8 mouse cellular contexts compared by ENCODE assay signal in the genomic region with DNA sequence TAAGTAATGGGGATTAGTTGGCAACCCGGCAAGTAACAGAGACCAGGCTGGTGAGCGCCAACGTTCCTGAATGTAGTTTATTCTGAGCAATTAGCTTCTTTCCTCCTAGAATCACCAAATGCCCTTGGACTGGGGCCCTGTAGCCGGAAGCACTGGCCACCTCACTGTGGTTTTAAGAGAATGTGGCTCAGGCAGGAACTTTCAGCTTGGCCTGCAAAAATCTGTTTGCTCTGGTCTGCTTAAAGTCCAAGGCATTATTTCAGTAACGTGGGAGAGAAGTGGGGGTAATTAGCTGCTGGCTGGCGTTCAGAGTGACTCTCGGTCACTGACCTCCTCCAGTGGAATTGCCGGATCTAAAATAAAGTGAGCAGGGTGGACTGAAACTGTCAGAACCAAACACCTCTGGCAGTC. TPM values are rescaled to one million over a fixed set of nuclear protein-coding genes. Genes with fewer than 3 reads are reported as not detected.
DNase-seq lines count a peak whose midpoint lies in the region; ATAC-seq and TF ChIP-seq lines count a peak whose summit lies in the region.

No protein-coding gene starts in this region.

- H3K4me3 ChIP-seq in E14TG2a.4 (replicated peaks; ENCODE audit: low read length), result peak overlapping the region; percentile 93
- H3K4me3 ChIP-seq in forebrain, embryonic 11.5 days (ENCODE audit: low read depth, low read length), result peak overlapping the region; percentile 65
- peak overlapping the region; percentile 93 for H3K4me3 ChIP-seq in kidney, embryonic 15.5 days (replicated peaks)
- peak overlapping the region; percentile 69 for H3K4me3 ChIP-seq in lung, embryonic 15.5 days
- H3K4me3 ChIP-seq in stomach, postnatal 0 days (ENCODE audit: low read depth, low read length), result peak overlapping the region; percentile 81

- WGBS in forebrain, embryonic 11.5 days, result 17% methylated on average over 8 of the region's 8 CpGs
- 13% methylated on average over 8 of the region's 8 CpGs for WGBS in kidney, embryonic 15.5 days
- 15% methylated on average over 8 of the region's 8 CpGs for WGBS in lung, embryonic 15.5 days
- WGBS in stomach, postnatal 0 days, result 10% methylated on average over 8 of the region's 8 CpGs

- H3K9me3 ChIP-seq in E14TG2a.4 (ENCODE audit: low read length), result no peaks in the 10 kb centered on the region
- no peaks in the 10 kb centered on the region for H3K9me3 ChIP-seq in forebrain, embryonic 11.5 days (ENCODE audit: control insufficient read depth, low read length)
- H3K9me3 ChIP-seq in kidney, embryonic 15.5 days (replicated peaks), result no peaks in the 10 kb centered on the region
- no peaks in the 10 kb centered on the region for H3K9me3 ChIP-seq in lung, embryonic 15.5 days
- H3K9me3 ChIP-seq in stomach, postnatal 0 days (ENCODE audit: control insufficient read depth, low read length), result no peaks in the 10 kb centered on the region

- DNase-seq in frontal cortex, postnatal 14 days (ENCODE audit: low spot score in 2 of 2), result no peak
- no peak for DNase-seq in forebrain, embryonic 11.5 days (ENCODE audit: low spot score)
- DNase-seq in stomach, postnatal 0 days (ENCODE audit: low spot score), result peak; percentile 44

- H3K27ac ChIP-seq in forebrain, embryonic 11.5 days (ENCODE audit: low read depth, low read length), result peak overlapping the region; percentile 79; the same call in 1 of the 2 replicates
- H3K27ac ChIP-seq in kidney, embryonic 15.5 days, result peak overlapping the region; percentile 96
- peak overlapping the region; percentile 87 for H3K27ac ChIP-seq in lung, embryonic 15.5 days
- H3K27ac ChIP-seq in stomach, postnatal 0 days (replicated peaks), result peak overlapping the region; percentile 84

- peaks cover 45% of the 10 kb centered on the region for H3K36me3 ChIP-seq in E14TG2a.4 (ENCODE audit: insufficient read depth, low read length)
- H3K36me3 ChIP-seq in forebrain, embryonic 11.5 days (ENCODE audit: control insufficient read depth, insufficient read depth, low read length), result peaks cover 8% of the 10 kb centered on the region
- H3K36me3 ChIP-seq in kidney, embryonic 15.5 days, result peaks cover 43% of the 10 kb centered on the region
- peaks cover 35% of the 10 kb centered on the region for H3K36me3 ChIP-seq in lung, embryonic 15.5 days
- H3K36me3 ChIP-seq in stomach, postnatal 0 days (ENCODE audit: control insufficient read depth, insufficient read depth, low read length), result peaks cover 19% of the 10 kb centered on the region

- peak; percentile 20; the same call in 1 of the 2 replicates for ATAC-seq in frontal cortex, adult (ENCODE audit: low TSS enrichment)
- ATAC-seq in forebrain, embryonic 11.5 days (replicated peaks; ENCODE audit: low FRiP score), result no peak; the same call in 1 of the 2 replicates
- no peak for ATAC-seq in kidney, embryonic 15.5 days (replicated peaks; ENCODE audit: low FRiP score)
- ATAC-seq in lung, embryonic 15.5 days (ENCODE audit: borderline replicate concordance, extremely low read depth, low FRiP score, low TSS enrichment), result no peak
- peak; percentile 10; the same call in 1 of the 2 replicates for ATAC-seq in stomach, postnatal 0 days (ENCODE audit: low FRiP score, low TSS enrichment)
- ATAC-seq in erythroid progenitor cell, adult 5-6 weeks (replicated peaks; ENCODE audit: low FRiP score, poor library complexity, severe bottlenecking), result no peak

- H3K4me2 ChIP-seq in forebrain, embryonic 11.5 days (ENCODE audit: low read depth, low read length, severe bottlenecking), result peak overlapping the region; percentile 80
- peak overlapping the region; percentile 88 for H3K4me2 ChIP-seq in kidney, embryonic 15.5 days
- H3K4me2 ChIP-seq in lung, embryonic 15.5 days, result peak overlapping the region; percentile 75
- H3K4me2 ChIP-seq in stomach, postnatal 0 days (replicated peaks; ENCODE audit: low read depth), result peak overlapping the region; percentile 90

- TF ChIP-seq CTCF in E14TG2a.4 (conservative IDR thresholded peaks at IDR 0.05; ENCODE audit: low read length), result no peak
- no peak for TF ChIP-seq CTCF in stomach, postnatal 0 days (IDR thresholded peaks at IDR 0.05; ENCODE audit: low read depth)

- peaks cover 65% of the 10 kb centered on the region for H3K4me1 ChIP-seq in E14TG2a.4 (replicated peaks; ENCODE audit: low read depth, low read length)
- H3K4me1 ChIP-seq in forebrain, embryonic 11.5 days (replicated peaks; ENCODE audit: control insufficient read depth, insufficient read depth, low read length), result peaks cover 4% of the 10 kb centered on the region; the same call in 1 of the 2 replicates
- peaks cover 44% of the 10 kb centered on the region for H3K4me1 ChIP-seq in kidney, embryonic 15.5 days
- H3K4me1 ChIP-seq in lung, embryonic 15.5 days, result peaks cover 13% of the 10 kb centered on the region
- peaks cover 2% of the 10 kb centered on the region; the same call in 1 of the 2 replicates for H3K4me1 ChIP-seq in stomach, postnatal 0 days (replicated peaks; ENCODE audit: control insufficient read depth, insufficient read depth)

- H3K9ac ChIP-seq in forebrain, embryonic 11.5 days (ENCODE audit: low read length), result peak overlapping the region; percentile 81
- peak overlapping the region; percentile 86 for H3K9ac ChIP-seq in kidney, embryonic 15.5 days
- H3K9ac ChIP-seq in lung, embryonic 15.5 days, result peak overlapping the region; percentile 80
- peak overlapping the region; percentile 85 for H3K9ac ChIP-seq in stomach, postnatal 0 days (ENCODE audit: low read length)

- no peaks in the 10 kb centered on the region for H3K27me3 ChIP-seq in E14TG2a.4 (ENCODE audit: insufficient read depth, low read length)
- H3K27me3 ChIP-seq in forebrain, embryonic 11.5 days (ENCODE audit: control insufficient read depth, insufficient read depth, low read length), result no peaks in the 10 kb centered on the region
- no peaks in the 10 kb centered on the region for H3K27me3 ChIP-seq in kidney, embryonic 15.5 days
- no peaks in the 10 kb centered on the region for H3K27me3 ChIP-seq in lung, embryonic 15.5 days
- no peaks in the 10 kb centered on the region for H3K27me3 ChIP-seq in stomach, postnatal 0 days (ENCODE audit: control insufficient read depth, insufficient read depth, low read length)

- TF ChIP-seq EP300 in stomach, postnatal 0 days (optimal IDR thresholded peaks at IDR 0.05), result no peak

RNA-seq across cellular contexts. Expression of a gene that starts 1.1 kb away (rescaled TPM):
- 61.0 and 63.6 TPM in 2 replicates for polyA plus RNA-seq in forebrain, embryonic 11.5 days (2014; fragmentation: Nextera tagmentation; extraction: Ambion mirVana)
- polyA plus RNA-seq in kidney, embryonic 15.5 days (2015; fragmentation: Nextera tagmentation; extraction: Ambion mirVana), result 74.6 and 85.1 TPM in 2 replicates
- 66.8 and 74.3 TPM in 2 replicates for polyA plus RNA-seq in lung, embryonic 15.5 days (2015; fragmentation: Nextera tagmentation; extraction: Ambion mirVana)
- polyA plus RNA-seq in stomach, postnatal 0 days (2015; fragmentation: Nextera tagmentation; extraction: Ambion mirVana), result 56.6 and 65.0 TPM in 2 replicates
- 152 and 176 TPM in 2 replicates for total RNA-seq in erythroid progenitor cell, adult 5-6 weeks (2015; ENCODE audit: low replicate concordance)
- 73.6 and 102 TPM in 2 replicates for total RNA-seq in erythroid progenitor cell, adult 5-6 weeks (2017; ENCODE audit: low replicate concordance)

RNA-seq across cellular contexts. Expression of a gene that starts 59.8 kb away (rescaled TPM):
- polyA plus RNA-seq in forebrain, embryonic 11.5 days (2014; fragmentation: Nextera tagmentation; extraction: Ambion mirVana), result not detected in 2 replicates
- not detected in 2 replicates for polyA plus RNA-seq in kidney, embryonic 15.5 days (2015; fragmentation: Nextera tagmentation; extraction: Ambion mirVana)
- 0.13 and 0.19 TPM in 2 replicates for polyA plus RNA-seq in lung, embryonic 15.5 days (2015; fragmentation: Nextera tagmentation; extraction: Ambion mirVana)
- not detected in 2 replicates for polyA plus RNA-seq in stomach, postnatal 0 days (2015; fragmentation: Nextera tagmentation; extraction: Ambion mirVana)
- not detected in 2 replicates for total RNA-seq in erythroid progenitor cell, adult 5-6 weeks (2015; ENCODE audit: low replicate concordance)
- not detected in 2 replicates for total RNA-seq in erythroid progenitor cell, adult 5-6 weeks (2017; ENCODE audit: low replicate concordance)

Comparison
In these comparisons a context has a peak if more than half of its experiments do, and no peak if none do; other contexts are left out.
1. ATAC-seq: peak in frontal cortex, adult (single experiment) and stomach, postnatal 0 days (single experiment); none in forebrain, embryonic 11.5 days (single experiment), kidney, embryonic 15.5 days (single experiment), lung, embryonic 15.5 days (single experiment) and erythroid progenitor cell, adult 5-6 weeks (single experiment).
2. Peak in every context shown above with its lines, with median percentiles within 50 percentile points of each other: H3K4me3 ChIP-seq, H3K27ac ChIP-seq, H3K4me2 ChIP-seq and H3K9ac ChIP-seq.